Mouse (Mus musculus): ENCODE measurements around the gene Gsta1.
"Not testable (repeated sequence)": the region's sequence is repeated elsewhere in the genome, so short reads cannot be mapped to it uniquely, and the experiment has no call there.

Gsta1 gene

DNA sequence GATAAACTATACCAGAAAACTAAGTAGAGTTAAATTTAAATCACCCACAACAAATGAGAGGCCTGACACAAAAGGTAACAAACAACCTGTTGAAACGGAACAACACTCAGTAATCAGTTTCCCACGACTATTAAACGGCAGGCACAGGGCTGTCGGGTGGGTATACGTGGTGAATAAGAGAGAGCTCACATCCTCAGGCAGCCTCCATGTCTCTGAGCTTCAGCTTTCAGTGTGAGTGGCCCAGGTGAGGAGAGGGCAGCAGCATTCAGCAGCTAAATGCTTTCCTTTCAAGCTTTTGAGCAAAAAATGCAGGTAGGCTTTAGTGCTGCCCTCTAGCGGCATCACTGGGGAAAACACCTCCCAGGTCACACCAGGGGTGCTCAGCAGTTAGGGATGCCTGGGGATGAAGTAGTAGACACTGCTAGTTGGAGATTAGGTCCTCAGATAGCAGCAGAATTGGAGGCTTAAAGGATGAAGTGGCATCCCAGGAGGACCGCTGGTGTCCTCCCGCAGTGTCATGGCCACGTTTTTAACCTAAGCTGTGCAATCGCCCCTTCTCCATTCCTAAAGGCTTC lies 2.8 kb downstream of the Gsta1 start:
- not testable (repeated sequence) for DNase-seq (ENCODE audit: low spot score)

DNA sequence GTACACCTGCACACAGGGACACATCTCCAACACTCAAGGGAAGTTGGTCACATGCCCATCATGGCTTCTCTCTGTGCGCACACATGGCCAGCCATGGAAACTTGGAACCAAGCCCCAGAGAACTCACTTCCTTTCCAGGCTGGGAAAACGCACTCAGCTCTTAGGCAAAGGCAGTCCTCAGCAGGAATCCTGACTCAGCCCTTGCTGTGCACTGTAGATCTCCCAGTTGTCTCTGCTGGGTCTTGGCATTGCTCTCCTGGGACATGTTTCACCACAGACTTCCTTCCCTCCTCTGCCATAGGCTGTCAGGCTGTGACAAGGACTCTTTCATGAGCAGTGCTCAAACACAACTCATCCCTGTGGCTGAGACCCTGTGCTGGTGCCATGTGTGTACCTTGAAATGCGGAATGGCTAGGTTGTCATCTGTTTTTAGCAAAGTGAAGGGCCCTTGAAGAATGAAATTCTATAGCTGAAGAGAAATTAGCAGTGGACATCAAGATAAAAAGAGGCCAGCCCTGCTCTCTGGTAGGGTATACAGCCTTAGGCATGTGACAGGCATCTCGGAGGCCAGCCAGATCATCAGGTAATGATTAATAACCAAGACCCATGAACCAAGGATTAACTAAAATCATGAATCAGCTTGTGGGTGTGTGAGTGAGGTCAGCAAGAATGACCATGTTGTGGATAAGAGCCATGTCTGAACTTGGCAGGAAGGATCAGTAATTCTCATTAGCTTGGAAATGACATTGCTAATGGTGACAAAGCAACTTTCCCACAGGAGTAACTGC lies 25.4 kb downstream of the Gsta1 start:
- DNase-seq (ENCODE audit: low spot score) = not testable (repeated sequence)

DNA sequence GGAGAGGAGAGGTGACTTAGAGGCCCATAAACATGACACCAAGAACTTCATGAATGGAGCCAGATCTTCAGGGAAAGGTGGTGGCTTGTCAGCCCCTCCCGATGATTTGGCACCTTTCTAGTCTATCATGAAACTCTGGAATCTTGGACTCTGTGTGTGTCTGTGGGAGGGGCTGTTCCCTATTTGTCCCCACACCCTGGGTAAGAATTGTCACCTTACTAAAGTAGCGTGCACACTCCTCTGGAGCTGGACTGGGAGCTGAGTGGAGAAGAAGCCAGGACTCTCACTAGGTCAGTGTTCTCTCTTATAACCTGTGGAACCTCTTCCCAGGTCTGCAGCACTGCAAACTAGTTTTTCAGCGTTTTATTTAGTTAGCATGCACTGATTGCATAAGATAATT lies 26.5 kb downstream of the Gsta1 start, which contains the start of gene Gm3776:
Gene Gm3776, plus strand, starts transcription at position 216 of the 400 bp plus-strand sequence.
- not testable (repeated sequence) for DNase-seq (ENCODE audit: low spot score)

DNA sequence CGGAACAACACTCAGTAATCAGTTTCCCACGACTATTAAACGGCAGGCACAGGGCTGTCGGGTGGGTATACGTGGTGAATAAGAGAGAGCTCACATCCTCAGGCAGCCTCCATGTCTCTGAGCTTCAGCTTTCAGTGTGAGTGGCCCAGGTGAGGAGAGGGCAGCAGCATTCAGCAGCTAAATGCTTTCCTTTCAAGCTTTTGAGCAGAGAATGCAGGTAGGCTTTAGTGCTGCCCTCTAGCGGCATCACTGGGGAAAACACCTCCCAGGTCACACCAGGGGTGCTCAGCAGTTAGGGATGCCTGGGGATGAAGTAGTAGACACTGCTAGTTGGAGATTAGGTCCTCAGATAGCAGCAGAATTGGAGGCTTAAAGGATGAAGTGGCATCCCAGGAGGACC lies 29.2 kb downstream of the Gsta1 start:
- DNase-seq (ENCODE audit: low spot score) = not testable (repeated sequence)

DNA sequence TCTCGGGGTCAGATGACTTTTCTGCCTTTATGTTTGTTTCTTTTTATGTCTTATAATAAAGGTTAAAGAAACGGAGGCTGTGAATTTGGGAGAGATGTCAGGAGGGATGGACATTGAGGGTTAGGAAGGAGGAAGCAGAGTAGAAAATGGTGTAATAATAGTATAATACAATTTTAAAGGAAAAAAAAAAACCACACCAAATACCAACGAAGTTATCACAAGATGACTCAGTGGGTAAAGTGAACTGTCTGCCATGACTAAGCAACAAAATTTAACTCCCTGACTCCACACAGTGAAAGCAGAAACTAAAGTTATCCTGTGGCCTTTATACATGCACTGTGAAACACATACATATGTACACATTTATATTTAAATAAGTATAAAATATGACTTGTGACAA lies 40.5 kb downstream of the Gsta1 start:
- DNase-seq (ENCODE audit: low spot score) = not testable (repeated sequence)

DNA sequence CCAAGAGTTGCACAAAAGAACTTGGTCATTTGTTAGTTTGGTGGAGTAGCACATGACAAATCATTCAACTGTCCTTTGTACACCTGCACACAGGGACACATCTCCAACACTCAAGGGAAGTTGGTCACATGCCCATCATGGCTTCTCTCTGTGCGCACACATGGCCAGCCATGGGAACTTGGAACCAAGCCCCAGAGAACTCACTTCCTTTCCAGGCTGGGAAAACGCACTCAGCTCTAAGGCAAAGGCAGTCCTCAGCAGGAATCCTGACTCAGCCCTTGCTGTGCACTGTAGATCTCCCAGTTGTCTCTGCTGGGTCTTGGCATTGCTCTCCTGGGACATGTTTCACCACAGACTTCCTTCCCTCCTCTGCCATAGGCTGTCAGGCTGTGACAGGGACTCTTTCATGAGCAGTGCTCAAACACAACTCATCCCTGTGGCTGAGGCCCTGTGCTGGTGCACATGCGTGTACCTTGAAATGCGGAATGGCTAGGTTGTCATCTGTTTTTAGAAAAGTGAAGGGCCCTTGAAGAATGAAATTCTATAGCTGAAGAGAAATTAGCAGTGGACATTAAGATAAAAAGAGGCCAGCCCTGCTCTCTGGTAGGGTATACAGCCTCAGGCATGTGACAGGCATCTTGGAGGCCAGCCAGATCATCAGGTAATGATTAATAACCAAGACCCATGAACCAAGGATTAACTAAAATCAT lies 51.7 kb downstream of the Gsta1 start:
- not testable (repeated sequence) for DNase-seq (ENCODE audit: low spot score)

DNA sequence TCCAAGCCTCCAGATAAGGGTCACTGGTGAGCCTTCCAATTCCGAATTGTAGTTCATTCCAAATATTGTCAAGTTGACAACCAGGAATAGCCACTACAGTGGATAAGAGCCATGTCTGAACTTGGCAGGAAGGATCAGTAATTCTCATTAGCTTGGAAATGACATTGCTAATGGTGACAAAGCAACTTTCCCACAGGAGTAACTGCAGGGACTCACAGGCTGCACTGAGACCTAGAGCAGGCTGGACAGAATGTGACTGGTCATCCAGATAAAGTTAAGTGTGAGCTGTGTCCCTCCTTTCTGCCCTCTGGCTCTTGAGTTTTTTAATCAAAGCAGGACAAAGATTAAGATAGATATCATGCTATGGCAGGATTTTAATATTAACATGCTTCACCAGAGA lies 58.6 kb downstream of the Gsta1 start:
- not testable (repeated sequence) for DNase-seq (ENCODE audit: low spot score)

DNA sequence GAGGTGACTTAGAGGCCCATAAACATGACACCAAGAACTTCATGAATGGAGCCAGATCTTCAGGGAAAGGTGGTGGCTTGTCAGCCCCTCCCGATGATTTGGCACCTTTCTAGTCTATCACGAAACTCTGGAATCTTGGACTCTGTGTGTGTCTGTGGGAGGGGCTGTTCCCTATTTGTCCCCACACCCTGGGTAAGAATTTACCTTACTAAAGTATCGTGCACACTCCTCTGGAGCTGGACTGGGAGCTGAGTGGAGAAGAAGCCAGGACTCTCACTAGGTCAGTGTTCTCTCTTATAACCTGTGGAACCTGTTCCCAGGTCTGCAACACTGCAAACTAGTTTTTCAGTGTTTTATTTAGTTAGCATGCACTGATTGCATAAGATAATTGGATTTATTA lies 59.3 kb downstream of the Gsta1 start, which contains the start of gene Gm10639:
Gene Gm10639, plus strand, starts transcription at position 201 of the 400 bp plus-strand sequence.
- not testable (repeated sequence) for DNase-seq (ENCODE audit: low spot score)

All from embryo, embryonic 10 days (tissue).